Mouse (Mus musculus) bone marrow macrophage, adult 2 months (primary cell): ENCODE results near the gene Foxk2.

Experiments
- CTCF ChIP-seq: IDR thresholded peaks from 2 replicates; pipeline ENCODE4 v1.5.1; 2012; ENCODE audit warnings: low read depth, mild to moderate bottlenecking, low read length, moderate library complexity
- POLR2A ChIP-seq: IDR thresholded peaks from 2 replicates; pipeline ENCODE4 v1.6.1; 2012; ENCODE audit warnings: mild to moderate bottlenecking, low read depth, low read length, borderline replicate concordance

DNA sequence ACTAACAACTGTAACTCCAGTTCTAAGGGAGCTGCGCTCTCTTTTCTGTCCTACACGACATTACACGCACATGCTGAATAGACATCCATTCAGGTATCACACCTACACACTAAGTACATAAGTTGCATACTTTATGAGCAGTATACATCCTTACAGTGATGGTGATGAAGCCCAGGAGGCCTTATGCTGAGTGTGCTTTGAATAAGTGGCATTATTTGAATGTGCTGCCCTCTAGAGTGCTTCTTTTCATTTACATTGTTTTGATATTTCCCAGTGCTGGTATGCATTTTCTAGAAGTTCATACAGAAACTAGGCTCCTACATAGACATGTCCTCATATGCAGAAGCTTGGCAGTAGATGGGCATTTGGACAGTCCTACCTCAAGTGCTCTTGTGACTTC is 30.1 kb downstream of the Foxk2 start:
- TF ChIP-seq POLR2A (no peak), CTCF (no peak)
